Mouse (Mus musculus) ES-E14 (cell line): ENCODE measurements around the gene Izumo1. TPM values are rescaled to one million over a fixed set of nuclear protein-coding genes. Genes with fewer than 3 reads are reported as not detected.
A peak's percentile ranks its signal among the peaks of the same experiment; 100 is the strongest.

Experiments used
- DNase-seq: peaks from one replicate; pipeline ENCODE4 v3.0.0-alpha.2; 2013; ENCODE audit warnings: low read depth, low spot score
- H3K27ac ChIP-seq: 2 replicates; pipeline ENCODE4 v1.5.1; 2012; ENCODE audit warnings: low read depth, mild to moderate bottlenecking, low read length, moderate library complexity, mixed read lengths; ENCODE audit not compliant: poor library complexity, insufficient read depth, severe bottlenecking
- H3K36me3 ChIP-seq: 2 replicates; pipeline ENCODE4 v1.6.1; 2012; ENCODE audit warnings: mild to moderate bottlenecking, low read length, moderate library complexity, mixed read lengths; ENCODE audit not compliant: control insufficient read depth, poor library complexity, insufficient read depth, severe bottlenecking
- H3K4me1 ChIP-seq, 2 experiments: fragments of 150-350 bp in 1 of 2; sonication (generic) in 1 of 2; 2 replicates each; pipeline ENCODE4 v1.6.1; 2012; ENCODE audit warnings: low read length in 2 of 2, mild to moderate bottlenecking in 1 of 2, mixed read lengths in 1 of 2; ENCODE audit not compliant: control insufficient read depth in 2 of 2, insufficient read depth in 2 of 2, poor library complexity in 1 of 2
- H3K4me3 ChIP-seq, 2 experiments: fragments of 150-350 bp in 1 of 2; sonication (generic) in 1 of 2; 2 replicates each; pipeline ENCODE4 v1.5.1; 2012; ENCODE audit warnings: low read length in 2 of 2, low read depth in 1 of 2, mild to moderate bottlenecking in 1 of 2, mixed read lengths in 1 of 2; ENCODE audit not compliant: insufficient read depth in 1 of 2, poor library complexity in 1 of 2, severe bottlenecking in 1 of 2
- H3K9ac ChIP-seq: 2 replicates; pipeline ENCODE4 v1.6.1; 2012; ENCODE audit warnings: low read depth, mild to moderate bottlenecking, low read length, mixed read lengths; ENCODE audit not compliant: poor library complexity, insufficient read depth, severe bottlenecking
- H3K9me3 ChIP-seq: fragments of 150-350 bp; sonication (generic); 2 replicates; pipeline ENCODE4 v1.6.1; 2012; ENCODE audit warnings: low read depth, mild to moderate bottlenecking, low read length; ENCODE audit not compliant: control insufficient read depth, insufficient read depth
- CHD2 ChIP-seq: IDR thresholded peaks from 2 replicates; pipeline ENCODE4 v1.6.1; 2014; ENCODE audit warnings: mild to moderate bottlenecking, low read depth, low read length, inconsistent platforms
- HCFC1 ChIP-seq: IDR thresholded peaks from 2 replicates; pipeline ENCODE4 v1.6.1; 2012; ENCODE audit warnings: low read length, inconsistent platforms, borderline replicate concordance; ENCODE audit not compliant: insufficient read depth
- MAFK ChIP-seq: IDR thresholded peaks from 2 replicates; pipeline ENCODE4 v1.6.1; 2014; ENCODE audit warnings: mild to moderate bottlenecking, low read depth, low read length, inconsistent platforms; ENCODE audit not compliant: insufficient read depth
- ZC3H11A ChIP-seq: IDR thresholded peaks from 2 replicates; pipeline ENCODE4 v1.6.1; 2012; ENCODE audit warnings: low read depth, mild to moderate bottlenecking, inconsistent platforms, low read length, borderline replicate concordance
- ZNF384 ChIP-seq: IDR thresholded peaks from 2 replicates; pipeline ENCODE4 v1.6.1; 2012; ENCODE audit warnings: low read depth, low read length, inconsistent platforms
- in situ Hi-C, 2 experiments: fragments of 600-800 bp; cut with MboI; formaldehyde crosslinking; loops; one replicate each; pipeline ENCODE4 v1.15.1; 2025; ENCODE audit warnings: low sequenced_read_pairs in 2 of 2, inconsistent platforms in 1 of 2; ENCODE audit not compliant: unreplicated experiment in 2 of 2
- total RNA-seq: library from RNA; depleted of rRNA; stranded (reverse); fragments of 300-350 nt; gene quantifications from 2 replicates; pipeline ENCODE4 v1.2.3, GENCODE M21; 2012

Izumo1 gene
- total RNA-seq, 1 experiment, result 0.31 TPM

DNA sequence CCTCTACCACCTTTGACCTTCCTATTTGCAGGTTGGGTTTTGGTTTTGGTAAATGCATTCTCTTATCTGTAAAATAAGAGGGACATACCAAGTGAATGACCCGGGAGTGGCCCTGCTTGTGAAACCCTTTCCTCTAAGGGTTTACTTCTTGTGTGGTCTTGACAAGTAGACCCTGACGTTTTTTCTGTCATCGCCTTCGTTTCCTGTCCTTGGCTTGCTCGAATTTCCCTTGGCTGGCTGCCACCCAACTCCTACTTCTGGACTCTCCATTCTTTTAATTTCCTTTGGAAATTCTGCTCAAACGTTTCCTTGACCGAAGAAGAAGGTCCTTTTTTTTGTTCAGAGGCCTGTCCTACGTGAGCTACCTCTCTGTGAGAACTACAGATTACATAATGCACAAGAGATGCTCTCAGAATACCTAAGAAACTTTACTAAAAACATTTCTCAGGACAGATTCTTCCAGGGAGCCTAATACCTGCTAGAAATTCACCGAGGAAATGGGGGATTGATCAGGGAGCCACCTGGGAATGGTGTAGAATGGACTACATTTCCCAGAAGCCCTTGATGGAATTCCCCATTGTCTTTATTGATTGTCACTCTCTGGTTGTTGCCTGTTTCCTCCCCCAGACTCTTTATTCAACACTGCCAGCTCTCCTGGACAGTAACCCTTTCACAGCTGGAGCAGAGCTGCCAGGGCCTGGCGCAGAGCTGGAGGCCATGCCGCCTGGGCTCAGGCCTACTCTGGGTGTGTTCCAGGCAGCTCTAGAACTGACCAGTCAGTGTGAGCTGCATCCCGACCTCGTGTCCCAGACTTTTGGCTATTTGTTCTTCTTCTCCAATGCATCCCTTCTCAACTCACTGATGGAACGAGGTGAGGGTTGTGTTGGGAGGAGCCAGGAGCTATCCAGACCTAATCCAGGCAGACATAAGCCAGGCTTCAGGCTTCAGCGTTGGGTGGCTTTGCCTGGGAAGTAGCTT is 14.4 kb downstream of the Izumo1 start:
- Histone ChIP-seq H3K4me1 (peaks cover 1 to 10% of the 10 kb centered on the region in 2 experiments; a peak in 2 of 4 replicates), H3K9me3 (no peaks in the 10 kb centered on the region), H3K27ac (no peak overlapping the region), H3K9ac (no peak overlapping the region), H3K4me3 (no peak overlapping the region), H3K36me3 (peaks cover 2% of the 10 kb centered on the region; the same call in 1 of the 2 replicates)
- peak; percentile 84 for TF ChIP-seq HCFC1
- TF ChIP-seq CHD2, result no peak
- in situ Hi-C loops, result no loop called here
- DNase-seq, result no peak

DNA sequence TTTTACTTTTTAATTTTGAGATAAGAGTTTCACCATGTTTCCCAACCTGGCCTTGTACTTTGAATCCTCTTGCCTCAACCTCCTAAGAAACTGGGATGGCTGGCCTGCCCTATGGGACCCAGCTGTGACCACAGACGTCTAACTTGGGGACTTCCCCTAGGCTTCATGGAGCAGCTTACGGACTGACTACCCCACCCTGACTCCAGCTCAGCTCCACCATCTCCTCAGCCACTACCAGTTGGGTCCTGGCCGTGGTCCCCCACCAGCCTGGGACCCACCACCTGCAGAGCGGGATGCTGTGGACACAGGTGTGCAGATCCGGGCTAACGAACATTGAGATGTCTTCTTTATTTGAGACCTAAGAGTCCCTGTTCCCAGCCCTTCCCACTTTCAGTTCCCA is 16.1 kb downstream of the Izumo1 start:
- H3K9ac ChIP-seq, result no peak overlapping the region
- H3K4me1 ChIP-seq, result peaks cover 1 to 10% of the 10 kb centered on the region in 2 experiments; a peak in 2 of 4 replicates
- TF ChIP-seq CHD2 (no peak), ZC3H11A (no peak), MAFK (no peak), HCFC1 (no peak), ZNF384 (no peak)
- no peaks in the 10 kb centered on the region for H3K9me3 ChIP-seq
- in situ Hi-C loops, result no loop called here
- no peak overlapping the region for H3K27ac ChIP-seq
- no peak for DNase-seq
- no peak overlapping the region for H3K4me3 ChIP-seq
- H3K36me3 ChIP-seq, result peaks cover 2% of the 10 kb centered on the region; the same call in 1 of the 2 replicates

DNA sequence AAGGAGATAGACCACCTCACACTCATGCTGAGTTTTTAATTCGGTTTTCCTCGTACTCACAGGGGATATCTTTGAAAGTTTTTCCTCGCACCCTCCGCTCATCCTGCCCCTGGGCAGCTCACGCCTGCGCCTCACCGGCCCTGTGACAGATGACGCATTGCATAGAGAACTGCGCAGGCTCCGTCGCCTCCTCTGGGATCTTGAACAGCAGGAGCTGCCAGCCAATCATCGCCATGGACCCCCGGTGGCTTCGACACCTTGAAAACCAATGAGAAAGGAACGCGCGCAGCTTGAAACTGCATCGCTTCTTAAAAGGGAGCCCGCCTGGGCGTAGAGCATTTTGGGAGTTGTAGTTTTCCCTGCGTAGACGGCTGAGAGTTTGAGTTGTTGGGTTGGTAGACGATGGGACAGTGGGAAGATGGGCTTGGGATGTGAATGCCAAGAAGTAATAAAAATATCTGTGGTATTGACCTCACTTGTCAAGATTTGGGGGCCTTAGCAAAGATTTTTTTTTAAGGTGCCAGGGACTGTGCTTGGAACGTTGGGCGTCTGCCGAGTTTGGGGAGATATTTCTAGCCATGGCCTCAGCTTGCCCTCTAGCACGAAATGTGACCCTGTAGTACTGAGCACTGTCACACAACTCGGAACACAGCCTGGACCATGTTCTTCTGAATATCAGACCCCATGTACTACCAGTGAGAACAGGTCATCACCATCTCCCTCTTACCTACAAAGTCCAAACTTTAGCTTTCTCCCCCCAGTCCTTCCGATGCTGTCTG is 17.2 kb downstream of the Izumo1 start:
- peaks cover 1 to 12% of the 10 kb centered on the region in 2 experiments; a peak in 2 of 4 replicates for H3K4me1 ChIP-seq
- H3K27ac ChIP-seq, result no peak overlapping the region
- peaks cover 2% of the 10 kb centered on the region; the same call in 1 of the 2 replicates for H3K36me3 ChIP-seq
- peak; percentile 92 for TF ChIP-seq HCFC1
- no peak for TF ChIP-seq MAFK
- H3K4me3 ChIP-seq, result no peak overlapping the region; a peak in 1 of 4 replicates
- in situ Hi-C loops, result no loop called here
- H3K9me3 ChIP-seq, result no peaks in the 10 kb centered on the region
- no peak overlapping the region for H3K9ac ChIP-seq
- peak; percentile 90 for DNase-seq

DNA sequence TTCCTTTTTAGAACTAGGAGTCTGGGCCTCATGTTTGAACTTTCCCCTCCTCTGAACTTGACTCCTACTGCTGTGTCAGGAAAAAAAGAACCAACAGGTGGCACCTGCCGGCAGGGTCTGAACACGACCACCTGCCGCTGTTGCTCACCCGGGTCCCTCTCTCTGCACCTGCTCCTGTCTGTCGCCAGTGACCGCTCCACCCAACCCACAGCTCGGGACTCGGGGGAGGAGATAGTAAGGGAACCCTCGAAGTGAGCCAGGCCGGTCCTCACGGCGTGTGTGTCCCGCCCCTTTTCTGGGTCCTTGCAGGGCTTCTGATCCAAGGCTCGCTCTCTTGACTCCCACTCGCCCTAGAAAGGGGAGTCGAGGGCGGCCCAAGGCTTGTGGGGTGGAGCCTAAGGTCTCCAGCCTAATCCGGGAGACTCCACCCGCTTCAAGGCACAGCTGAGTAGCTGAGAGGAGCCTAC is 18.0 kb downstream of the Izumo1 start, which contains the start of gene Mamstr:
Mamstr (plus strand) TSS at position 417 of the 467 bp plus-strand sequence.
- DNase-seq, result no peak
- H3K27ac ChIP-seq, result no peak within 1 kb of the TSS
- no peaks in the 10 kb centered on the region for H3K9me3 ChIP-seq
- TF ChIP-seq HCFC1 (no peak), CHD2 (no peak), MAFK (no peak), ZNF384 (no peak), ZC3H11A (no peak)
- H3K4me1 ChIP-seq, result peaks cover 1 to 16% of the 10 kb centered on the region in 2 experiments; a peak in 2 of 4 replicates
- no peak within 1 kb of the TSS for H3K9ac ChIP-seq
- peaks cover 2% of the 10 kb centered on the region; the same call in 1 of the 2 replicates for H3K36me3 ChIP-seq
- in situ Hi-C loops, result no loop called here
- H3K4me3 ChIP-seq, result peak within 1 kb of the TSS in 1 of 2 experiments; percentile 10; a peak in 1 of 4 replicates
